Mouse (Mus musculus): ENCODE results near the gene Olfr707.
"Not testable (repeated sequence)": the region's sequence is repeated elsewhere in the genome, so short reads cannot be mapped to it uniquely, and the experiment has no call there.

Olfr707 gene

GRCm38 (mm10) chr7:106901141-106901540 is at the start of gene Olfr707:
Olfr707 (minus strand) TSS chr7:106901241.
- not testable (repeated sequence) for DNase-seq

- DNase-seq = no peak
Observed at GRCm38 (mm10) chr7:106948212-106948611, 47.2 kb upstream of the Olfr707 start, which contains the start of gene Olfr710. Olfr710 (minus strand) TSS chr7:106948312.

GRCm38 (mm10) chr7:106932119-106932518 is 31.1 kb upstream of the Olfr707 start, which contains the start of gene Olfr709-ps1:
Olfr709-ps1 (minus strand) TSS chr7:106932219.
- DNase-seq = no peak

GRCm38 (mm10) chr7:106920961-106921360 is 19.9 kb upstream of the Olfr707 start:
- DNase-seq = not testable (repeated sequence)

- no peak for DNase-seq
Observed at GRCm38 (mm10) chr7:106907676-106908075, 6.6 kb upstream of the Olfr707 start, which contains the start of gene Olfr1532-ps1. Olfr1532-ps1 (plus strand) TSS chr7:106908001.

GRCm38 (mm10) chr7:106888062-106888461 is 13.0 kb downstream of the Olfr707 start, which contains the start of gene Olfr706:
Olfr706 (minus strand) TSS chr7:106888162.
- DNase-seq = no peak

- DNase-seq = no peak
Observed at GRCm38 (mm10) chr7:106876791-106877190, 24.2 kb downstream of the Olfr707 start, which contains the start of gene Olfr705. Olfr705 (minus strand) TSS chr7:106876891.

- DNase-seq = no peak
Observed at GRCm38 (mm10) chr7:106862885-106863284, 38.2 kb downstream of the Olfr707 start, which contains the start of gene Olfr704. Olfr704 (plus strand) TSS chr7:106863185.

GRCm38 (mm10) chr7:106843060-106843459 is 58.0 kb downstream of the Olfr707 start, which contains the start of gene Olfr703:
Olfr703 (plus strand) TSS chr7:106843360.
- no peak for DNase-seq

Data from thymus, postnatal 25 days (tissue).